Mouse (Mus musculus): ENCODE data around the gene Ephx1.
"Not testable (repeated sequence)": the region's sequence is repeated elsewhere in the genome, so short reads cannot be mapped to it uniquely, and the experiment has no call there.

Gene Ephx1

DNA sequence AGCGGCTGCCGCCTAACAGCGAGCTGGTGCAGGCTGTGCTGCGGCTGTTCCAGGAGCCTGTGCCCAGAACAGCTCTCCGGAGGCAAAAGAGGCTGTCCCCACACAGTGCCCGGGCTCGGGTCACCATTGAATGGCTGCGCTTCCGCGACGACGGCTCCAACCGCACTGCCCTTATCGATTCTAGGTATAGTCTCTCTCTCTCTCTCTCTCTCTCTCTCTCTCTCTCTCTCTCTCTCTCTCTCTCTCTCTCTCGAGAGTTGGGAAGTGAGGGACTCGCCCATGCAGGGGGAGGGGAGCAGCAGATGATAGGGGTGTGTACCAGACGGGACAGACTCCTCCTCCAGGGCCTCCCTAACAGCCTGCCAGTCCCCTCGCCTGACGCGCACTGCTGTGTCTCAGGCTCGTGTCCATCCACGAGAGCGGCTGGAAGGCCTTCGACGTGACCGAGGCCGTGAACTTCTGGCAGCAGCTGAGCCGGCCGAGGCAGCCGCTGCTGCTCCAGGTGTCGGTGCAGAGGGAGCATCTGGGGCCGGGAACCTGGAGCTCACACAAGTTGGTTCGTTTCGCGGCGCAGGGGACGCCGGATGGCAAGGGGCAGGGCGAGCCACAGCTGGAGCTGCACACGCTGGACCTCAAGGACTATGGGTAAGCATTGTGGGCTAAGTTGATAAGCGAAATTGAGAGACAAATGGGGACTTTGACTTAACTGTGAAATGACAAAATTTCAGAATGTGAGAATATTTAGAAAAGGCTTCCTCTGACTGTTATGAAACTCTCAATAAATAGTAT lies 83.9 kb downstream of the Ephx1 start:
- not testable (repeated sequence) for DNase-seq (ENCODE audit: low read depth)

DNA sequence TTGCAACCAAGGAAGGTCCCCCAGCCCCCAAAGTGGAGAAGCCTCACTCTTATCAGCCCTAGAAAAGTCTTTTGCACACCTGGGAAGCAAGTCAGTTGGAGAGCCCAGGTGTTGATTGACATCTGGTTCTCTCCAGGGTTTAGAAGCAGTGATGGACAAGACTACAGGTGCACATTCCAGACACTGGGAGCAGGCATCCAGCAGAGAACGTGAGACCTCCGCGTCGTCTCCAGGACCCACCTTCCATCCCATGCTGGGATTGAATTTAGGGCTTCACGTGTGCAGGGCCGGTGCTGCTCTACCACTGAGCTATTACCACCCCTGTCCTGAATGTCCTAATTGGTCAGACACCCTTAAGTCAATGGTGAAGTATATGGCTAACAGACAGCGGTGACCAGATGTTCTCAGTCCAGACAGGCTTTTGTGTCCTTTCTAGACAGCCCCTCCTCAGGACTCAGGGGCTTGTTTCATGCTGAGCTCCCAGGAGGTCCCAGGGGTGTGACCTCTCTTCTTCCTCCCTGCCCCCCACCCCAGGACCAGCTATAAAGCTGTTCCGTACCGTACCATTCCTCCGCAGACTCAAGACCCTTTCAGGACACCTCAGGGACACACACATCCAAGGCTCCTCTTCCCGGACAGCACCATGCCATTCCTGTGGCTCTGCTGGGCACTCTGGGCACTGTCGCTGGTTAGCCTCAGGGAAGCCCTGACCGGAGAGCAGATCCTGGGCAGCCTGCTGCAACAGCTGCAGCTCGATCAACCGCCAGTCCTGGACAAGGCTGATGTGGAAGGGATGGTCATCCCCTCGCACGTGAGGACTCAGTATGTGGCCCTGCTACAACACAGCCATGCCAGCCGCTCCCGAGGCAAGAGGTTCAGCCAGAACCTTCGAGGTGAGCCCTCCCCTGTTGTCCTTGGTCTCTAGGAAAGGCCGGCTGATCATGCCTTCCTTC lies 86.0 kb downstream of the Ephx1 start, which contains the start of gene Lefty1:
Gene Lefty1 (plus strand): TSS at position 556 of the 953 bp plus-strand sequence.
- no peak for DNase-seq (ENCODE audit: low read depth)

DNA sequence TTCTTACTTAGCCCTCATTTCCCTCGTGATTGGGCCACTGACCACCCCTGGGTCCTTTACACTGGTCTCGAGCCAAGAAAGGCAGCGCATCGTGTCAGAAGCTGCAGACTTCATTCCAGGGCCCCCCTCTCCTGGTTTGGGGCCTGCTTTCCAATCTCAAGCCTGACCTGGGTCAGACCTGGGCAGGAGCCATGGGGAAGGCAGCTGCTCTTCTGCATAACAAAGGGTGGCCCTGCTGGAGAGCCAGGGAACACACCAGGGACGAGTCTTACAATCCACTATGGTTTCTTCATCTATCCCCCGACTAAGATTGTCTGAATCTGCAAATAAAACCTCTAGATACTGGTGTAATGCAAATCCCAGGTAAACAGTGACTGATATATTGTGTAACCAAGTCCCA lies 87.0 kb downstream of the Ephx1 start:
- no peak for DNase-seq (ENCODE audit: low read depth)

DNA sequence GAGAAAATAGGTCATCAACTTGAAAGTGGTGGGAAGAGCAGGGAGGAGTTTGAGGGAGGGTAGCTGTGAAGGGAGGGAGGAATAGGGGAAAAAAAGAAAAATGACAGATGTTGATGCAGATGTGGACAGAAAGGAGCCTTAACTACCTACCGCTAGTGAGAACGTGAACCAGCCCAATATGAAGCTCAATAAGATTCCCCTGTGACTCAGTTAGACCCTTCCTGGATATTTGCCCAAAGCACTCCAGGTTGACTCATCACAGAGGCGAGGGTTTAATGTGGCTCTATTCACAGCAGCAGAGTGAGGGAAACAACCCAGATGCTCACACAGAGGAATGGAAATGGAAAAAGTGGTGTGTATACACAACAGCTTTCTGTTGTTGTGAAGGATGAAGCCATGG lies 89.6 kb downstream of the Ephx1 start:
- no peak for DNase-seq (ENCODE audit: low read depth)

DNA sequence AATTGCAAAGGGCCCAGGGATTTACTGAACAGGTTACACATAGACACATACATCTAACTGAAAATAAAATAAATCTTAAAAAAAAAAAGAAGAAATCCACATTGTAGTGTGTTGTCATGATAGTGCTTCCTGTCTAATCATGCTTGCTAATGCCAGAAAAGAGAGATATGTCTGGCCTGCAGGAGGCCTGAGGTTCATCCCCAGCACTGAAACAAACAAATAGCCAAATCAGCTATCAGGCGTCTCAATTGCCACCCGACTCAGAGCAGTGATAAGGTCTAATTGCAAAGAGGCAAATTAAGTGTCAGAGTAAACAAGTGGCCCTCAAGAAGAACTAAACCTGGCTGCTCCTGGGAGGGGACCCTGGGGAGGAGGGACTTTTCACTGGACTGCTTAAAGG lies 91.1 kb downstream of the Ephx1 start:
- no peak for DNase-seq (ENCODE audit: low read depth)

DNA sequence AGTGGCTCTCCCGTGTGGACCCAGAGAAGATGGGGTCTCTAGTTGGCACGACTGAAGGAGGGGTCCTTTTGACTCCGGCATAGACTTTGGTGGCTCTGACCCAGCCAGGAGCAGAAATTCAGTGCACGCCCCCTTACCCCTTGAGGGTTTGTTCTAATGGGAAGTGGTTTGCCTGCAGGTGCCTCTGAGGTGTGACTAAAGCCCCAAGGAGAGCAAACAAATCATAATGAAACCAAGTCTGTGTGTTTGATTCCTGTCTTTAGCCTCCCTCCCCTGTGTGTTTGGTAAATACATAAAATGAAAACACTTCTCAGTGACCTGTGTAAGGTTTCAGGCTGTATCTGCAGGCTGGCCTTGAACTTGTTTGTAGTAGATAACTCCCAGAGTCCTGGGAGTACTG lies 94.4 kb downstream of the Ephx1 start:
- DNase-seq (ENCODE audit: low read depth): peak; percentile 49
